Mouse (Mus musculus): ENCODE data around the gene Hyal1. TPM values are rescaled to one million over a fixed set of nuclear protein-coding genes. Genes with fewer than 3 reads are reported as not detected.

Hyal1 gene
- 2.5 and 2.8 TPM in 2 replicates for polyA plus RNA-seq (2012; rRNA removed)

GRCm38 (mm10) chr9:107576357-107577107 lies at the start of gene Hyal1:
Gene Hyal1, plus strand, starts transcription at chr9:107576927.

DNA sequence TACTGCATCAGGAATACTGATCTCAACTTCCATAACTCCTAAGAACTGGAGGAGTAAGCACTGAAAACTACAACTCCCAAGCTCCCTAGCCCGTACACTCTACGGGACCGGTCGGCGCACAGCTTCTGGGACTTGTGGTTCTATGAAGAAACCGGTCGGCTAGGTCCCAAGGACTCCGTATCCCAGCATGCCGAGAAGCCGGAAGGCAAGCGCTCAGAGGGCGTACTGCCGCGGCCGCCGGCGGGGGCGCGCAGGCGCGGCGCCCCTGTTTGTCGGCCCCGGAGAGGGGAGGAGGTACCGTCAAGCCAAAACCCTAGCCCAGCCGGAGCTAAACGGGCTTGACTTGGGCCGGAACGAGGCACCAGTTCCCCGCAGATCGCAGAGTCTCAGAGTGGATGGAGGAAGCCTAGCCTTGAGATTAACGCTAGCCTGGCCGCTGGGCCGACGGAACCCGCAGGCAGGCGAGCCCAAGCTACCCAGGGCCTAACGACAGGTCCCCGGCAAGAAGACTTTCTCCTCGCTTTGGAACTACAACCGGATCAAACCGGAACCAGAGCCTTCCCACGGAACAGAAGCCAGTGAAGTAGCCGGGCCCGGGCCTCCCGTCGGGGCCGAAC lies 42.8 kb upstream of the Hyal1 start, which contains the start of gene Tmem115:
Gene Tmem115 (plus strand): TSS at position 155 of the 617 bp plus-strand sequence.

DNA sequence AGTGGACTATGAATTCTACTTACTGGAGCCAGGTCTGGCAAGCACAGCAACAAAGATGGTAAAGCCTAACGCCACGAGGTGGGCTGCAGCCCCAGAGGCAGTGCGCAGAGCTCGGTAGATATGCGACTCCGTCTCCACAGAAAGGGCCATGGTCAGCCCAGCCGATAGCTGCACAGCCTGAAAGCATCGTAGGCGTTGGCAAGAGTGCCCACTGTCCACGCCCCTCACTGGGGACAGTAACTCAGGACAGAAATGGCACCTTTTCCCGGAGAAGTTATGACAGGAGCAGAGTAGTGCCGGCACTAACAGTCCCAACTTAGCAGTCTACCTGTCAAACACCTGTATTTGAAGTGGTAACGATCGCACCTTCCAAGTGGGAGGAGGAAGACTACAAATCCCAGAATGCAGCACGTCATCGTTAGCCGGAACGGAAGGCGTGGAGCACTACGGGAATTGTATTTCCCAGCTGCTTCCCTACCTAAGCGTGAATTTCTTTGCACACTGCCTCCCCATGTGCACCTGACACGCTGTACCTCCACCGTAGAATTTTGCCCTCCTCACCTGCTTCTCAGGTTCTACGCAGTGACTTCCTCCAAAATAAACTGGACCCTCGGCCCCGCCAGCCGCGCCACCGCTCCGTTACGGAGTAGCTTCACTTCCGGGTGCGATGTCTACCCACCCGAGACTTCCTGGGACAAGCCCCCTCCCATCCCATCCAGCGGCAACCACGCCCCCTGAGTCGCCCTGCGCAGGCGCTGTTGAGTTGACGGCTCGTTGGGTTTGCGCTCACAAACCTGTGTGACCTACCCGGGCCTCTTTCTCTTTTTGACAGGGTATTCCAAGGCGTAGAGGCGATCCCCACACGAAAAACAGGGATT lies 35.0 kb upstream of the Hyal1 start, which contains the start of the genes Cyb561d2 and Nprl2:
Gene Cyb561d2 (minus strand): TSS at position 720 of the 878 bp plus-strand sequence.
Gene Nprl2 (plus strand): TSS at position 753 of the 878 bp plus-strand sequence.

DNA sequence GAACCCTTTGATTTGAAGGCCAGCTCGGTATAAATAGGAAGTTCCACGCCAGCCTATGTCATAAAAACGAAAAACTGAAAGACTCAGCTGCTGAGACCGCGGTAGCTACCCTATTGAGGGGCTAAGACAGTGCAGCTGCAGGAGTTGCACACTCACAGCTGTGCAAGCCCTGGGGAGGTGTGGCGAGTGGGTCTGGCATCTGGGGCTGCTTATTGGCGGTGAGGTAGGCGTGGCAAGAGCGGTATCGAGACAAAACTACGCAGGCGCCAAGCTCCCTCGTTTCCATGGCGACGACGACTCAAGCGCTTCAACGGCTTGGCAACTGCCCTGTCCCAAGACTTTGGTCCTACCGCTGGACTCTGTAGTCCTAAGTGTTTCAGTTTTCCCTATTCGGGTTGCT lies 29.7 kb upstream of the Hyal1 start, which contains the start of gene Zmynd10:
Gene Zmynd10 (plus strand): TSS at position 273 of the 400 bp plus-strand sequence.

GRCm38 (mm10) chr9:107551117-107551889 lies 25.4 kb upstream of the Hyal1 start, which contains the start of gene Rassf1:
Gene Rassf1, plus strand, starts transcription at chr9:107551555.

DNA sequence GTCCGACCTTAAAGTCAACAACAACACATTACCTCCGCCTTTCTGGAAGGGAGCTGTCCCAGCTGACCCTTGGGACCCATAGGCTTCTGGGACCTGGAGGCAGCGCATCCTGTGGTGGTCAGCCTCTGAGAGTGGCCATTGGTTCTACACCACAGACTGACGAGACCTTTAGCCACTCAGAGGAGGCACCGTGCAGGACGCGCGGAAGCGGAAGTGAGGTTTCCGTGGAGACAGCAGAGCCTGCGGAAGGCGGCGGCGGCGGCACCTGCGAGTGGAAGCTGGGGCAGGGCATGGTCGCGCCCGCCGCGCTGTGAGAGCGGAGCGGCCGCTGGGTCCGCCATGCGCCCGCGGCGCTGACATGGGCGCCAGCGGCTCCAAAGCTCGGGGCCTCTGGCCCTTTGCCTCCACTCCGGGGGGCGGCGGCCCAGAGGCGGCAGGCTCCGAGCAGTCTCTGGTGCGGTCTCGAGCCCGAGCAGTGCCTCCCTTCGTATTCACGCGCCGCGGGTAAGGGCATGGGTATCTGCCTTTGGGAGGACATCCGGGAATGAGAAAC lies 13.6 kb upstream of the Hyal1 start, which contains the start of gene Tusc2:
Gene Tusc2 (plus strand): TSS at position 227 of the 553 bp plus-strand sequence.

DNA sequence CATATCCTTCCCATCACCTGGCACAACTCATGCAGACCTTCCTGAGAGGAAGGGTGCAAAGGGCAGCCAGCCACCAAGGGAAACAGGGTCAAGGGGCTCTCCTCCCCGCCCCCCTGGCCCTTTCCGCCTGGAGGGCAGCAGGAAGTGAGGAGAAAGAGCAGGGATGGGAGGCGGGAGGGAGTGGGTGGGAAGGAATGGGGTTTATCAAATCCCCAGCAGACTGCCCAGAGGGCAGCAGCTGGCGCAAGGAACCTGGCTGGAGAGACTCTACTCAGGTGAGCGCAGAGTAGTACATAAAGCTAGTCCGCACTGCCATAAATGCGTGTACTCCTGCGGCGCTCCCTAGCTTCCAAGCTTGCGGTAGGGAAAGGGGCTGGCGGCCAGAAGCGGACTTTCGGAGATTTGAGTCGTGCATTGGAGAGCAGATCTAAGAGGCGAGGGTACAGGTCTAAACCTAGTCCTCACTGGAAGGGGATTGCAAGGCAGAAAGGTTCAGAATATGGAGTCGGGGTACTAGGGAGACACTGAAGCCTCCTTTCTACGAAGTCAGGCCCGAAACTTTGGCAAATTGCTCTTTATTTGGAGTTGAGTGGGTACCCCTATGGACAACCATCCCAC lies 8.9 kb upstream of the Hyal1 start, which contains the start of gene Hyal2:
Gene Hyal2 (plus strand): TSS at position 244 of the 618 bp plus-strand sequence.

GRCm38 (mm10) chr9:107578587-107578986 lies 1.9 kb downstream of the Hyal1 start, which contains the start of gene Naa80:
Gene Naa80, plus strand, starts transcription at chr9:107578887.

DNA sequence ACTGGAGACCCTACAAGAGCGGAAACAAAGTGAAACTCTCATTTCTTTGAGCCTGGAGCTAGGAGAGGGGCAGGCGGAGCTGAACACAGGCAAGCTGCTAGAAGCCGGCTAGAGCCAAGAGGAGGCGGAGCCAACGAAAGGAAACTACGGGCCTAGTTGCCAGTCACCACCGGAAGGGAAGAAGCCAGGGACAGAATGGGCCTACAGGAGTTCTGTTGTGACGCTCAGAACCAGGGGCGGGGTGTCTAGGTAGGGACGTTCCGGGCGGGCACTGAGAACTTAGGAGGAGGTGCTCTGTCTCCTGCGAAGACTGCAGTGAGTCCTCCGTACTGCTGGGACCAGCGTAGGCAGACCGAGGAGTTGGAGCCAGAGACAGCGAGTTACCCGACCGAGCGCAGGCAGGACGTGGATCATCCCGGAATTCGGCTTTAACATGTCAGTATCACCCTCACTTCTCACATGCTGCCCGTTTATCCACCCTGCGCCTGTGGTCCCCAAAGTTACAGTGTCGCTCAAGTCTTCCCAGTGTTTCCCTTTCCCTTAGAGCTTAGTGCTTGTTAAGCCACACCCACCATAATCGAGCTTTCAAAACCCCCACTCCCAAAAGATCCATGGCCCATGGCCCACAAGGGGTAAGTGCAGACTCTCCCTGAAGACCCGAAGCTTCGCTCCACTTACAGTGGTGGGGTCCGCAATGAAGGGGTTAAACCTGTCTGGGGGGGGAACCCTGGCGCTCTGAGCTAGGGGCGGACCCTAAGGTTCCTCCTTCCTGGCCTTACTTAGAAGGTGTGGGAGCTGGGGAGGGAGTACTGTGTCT lies 4.0 kb downstream of the Hyal1 start, which contains the start of gene Hyal3:
Gene Hyal3 (plus strand): TSS at position 318 of the 817 bp plus-strand sequence.

GRCm38 (mm10) chr9:107586974-107587832 lies 10.5 kb downstream of the Hyal1 start, which contains the start of gene Ifrd2:
Gene Ifrd2, plus strand, starts transcription at chr9:107587642.

GRCm38 (mm10) chr9:107608741-107609432 lies 32.2 kb downstream of the Hyal1 start, which contains the start of gene Sema3b:
Gene Sema3b, minus strand, starts transcription at chr9:107609229.

Other genes starting within 250 kb of the Hyal1 start
- gene Hemk1, start 238.6 kb upstream of the Hyal1 start, polyA plus RNA-seq (2012; rRNA removed): 26.8 and 30.0 TPM in 2 replicates
- 7.0 and 8.1 TPM in 2 replicates for gene 6430571L13Rik, start 236.3 kb upstream of the Hyal1 start, polyA plus RNA-seq (2012; rRNA removed)
- 82.7 and 88.5 TPM in 2 replicates for gene Cacna2d2, start 177.3 kb upstream of the Hyal1 start, polyA plus RNA-seq (2012; rRNA removed)
- gene Tmem115, start 43.0 kb upstream of the Hyal1 start, polyA plus RNA-seq (2012; rRNA removed): 33.6 and 34.5 TPM in 2 replicates
- gene Cyb561d2, start 34.7 kb upstream of the Hyal1 start, polyA plus RNA-seq (2012; rRNA removed): 47.5 and 52.4 TPM in 2 replicates
- gene Nprl2, start 34.7 kb upstream of the Hyal1 start, polyA plus RNA-seq (2012; rRNA removed): 87.7 and 93.2 TPM in 2 replicates
- 8.9 and 9.6 TPM in 2 replicates for gene Zmynd10, start 29.6 kb upstream of the Hyal1 start, polyA plus RNA-seq (2012; rRNA removed)
- 35.2 and 38.7 TPM in 2 replicates for gene Rassf1, start 25.4 kb upstream of the Hyal1 start, polyA plus RNA-seq (2012; rRNA removed)
- 96.7 and 108 TPM in 2 replicates for gene Tusc2, start 13.7 kb upstream of the Hyal1 start, polyA plus RNA-seq (2012; rRNA removed)
- gene Hyal2, start 9.0 kb upstream of the Hyal1 start, polyA plus RNA-seq (2012; rRNA removed): 29.8 and 30.5 TPM in 2 replicates
- 16.6 and 19.8 TPM in 2 replicates for gene Naa80, start 2.0 kb downstream of the Hyal1 start, polyA plus RNA-seq (2012; rRNA removed)
- 1.2 and 1.5 TPM in 2 replicates for gene Hyal3, start 3.9 kb downstream of the Hyal1 start, polyA plus RNA-seq (2012; rRNA removed)
- 20.6 and 24.7 TPM in 2 replicates for gene Ifrd2, start 10.7 kb downstream of the Hyal1 start, polyA plus RNA-seq (2012; rRNA removed)
- 5.4 and 7.5 TPM in 2 replicates for gene Sema3b, start 32.3 kb downstream of the Hyal1 start, polyA plus RNA-seq (2012; rRNA removed)
- gene Gnai2, start 58.4 kb downstream of the Hyal1 start, polyA plus RNA-seq (2012; rRNA removed): 382 and 399 TPM in 2 replicates
- gene Slc38a3, start 92.6 kb downstream of the Hyal1 start, polyA plus RNA-seq (2012; rRNA removed): 87.6 and 91.9 TPM in 2 replicates
- 0.39 and 0.48 TPM in 2 replicates for gene Gnat1, start 102.8 kb downstream of the Hyal1 start, polyA plus RNA-seq (2012; rRNA removed)
- 109 and 131 TPM in 2 replicates for gene Sema3f, start 133.5 kb downstream of the Hyal1 start, polyA plus RNA-seq (2012; rRNA removed)
- gene Rbm5, start 194.1 kb downstream of the Hyal1 start, polyA plus RNA-seq (2012; rRNA removed): 193 and 212 TPM in 2 replicates

Data from central nervous system, embryonic 18 days (tissue).